In the genomic region with DNA sequence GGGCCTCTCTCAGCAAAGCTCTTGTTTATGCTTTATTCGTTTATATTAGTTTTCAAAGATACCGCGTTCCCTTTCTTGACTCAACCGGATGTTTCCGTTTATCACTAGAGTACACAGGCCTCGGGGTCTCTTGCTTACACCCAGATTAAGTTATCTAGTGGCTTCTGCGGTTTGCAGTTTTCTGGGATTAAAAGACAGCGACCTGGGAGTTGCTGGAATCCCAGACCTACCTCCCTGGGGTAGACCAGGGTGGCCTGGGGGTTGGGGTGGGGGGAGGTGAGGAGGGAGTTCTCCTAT, we compare ENCODE assay signal across 8 mouse cellular contexts. TPM values are rescaled to one million over a fixed set of nuclear protein-coding genes. Genes with fewer than 3 reads are reported as not detected.
DNase-seq lines count a peak whose midpoint lies in the region; ATAC-seq and TF ChIP-seq lines count a peak whose summit lies in the region.

No protein-coding gene starts in this region.

- ATAC-seq in heart, postnatal 0 days (ENCODE audit: insufficient read depth, low read depth), result no peak
- ATAC-seq in midbrain, embryonic 13.5 days, result peak; percentile 15; the same call in 1 of the 2 replicates

- H3K27me3 ChIP-seq in heart, postnatal 0 days (ENCODE audit: control insufficient read depth, insufficient read depth, low read length), result 0 out of 2 replicates have a peak, but pooled peaks cover 3% of the 10 kb centered on the region
- H3K27me3 ChIP-seq in embryonic facial prominence, embryonic 10.5 days (replicated peaks; ENCODE audit: low read depth, poor library complexity, severe bottlenecking), result no peaks in the 10 kb centered on the region
- H3K27me3 ChIP-seq in midbrain, embryonic 13.5 days, result 0 out of 2 replicates have a peak, but pooled peaks cover 5% of the 10 kb centered on the region

- peak overlapping the region; percentile 100 for H3K4me2 ChIP-seq in heart, postnatal 0 days (ENCODE audit: low read depth, low read length)
- H3K4me2 ChIP-seq in midbrain, embryonic 13.5 days (replicated peaks), result peak overlapping the region; percentile 100

- 20% methylated on average over 8 of the region's 8 CpGs for WGBS in heart, postnatal 0 days
- 1% methylated on average over 8 of the region's 8 CpGs for WGBS in embryonic facial prominence, embryonic 10.5 days
- 3% methylated on average over 8 of the region's 8 CpGs for WGBS in midbrain, embryonic 13.5 days

- H3K36me3 ChIP-seq in heart, postnatal 0 days (replicated peaks; ENCODE audit: control insufficient read depth, insufficient read depth, low read length), result no peaks in the 10 kb centered on the region
- H3K36me3 ChIP-seq in embryonic facial prominence, embryonic 10.5 days (replicated peaks), result peaks cover 7% of the 10 kb centered on the region
- no peaks in the 10 kb centered on the region for H3K36me3 ChIP-seq in midbrain, embryonic 13.5 days

- TF ChIP-seq EP300 in heart, postnatal 0 days (IDR thresholded peaks at IDR 0.05; ENCODE audit: low read depth), result no peak

- H3K9me3 ChIP-seq in heart, postnatal 0 days (replicated peaks; ENCODE audit: control insufficient read depth, low read length), result no peaks in the 10 kb centered on the region
- H3K9me3 ChIP-seq in embryonic facial prominence, embryonic 10.5 days, result peaks cover 5% of the 10 kb centered on the region
- peaks cover 5% of the 10 kb centered on the region; the same call in 1 of the 2 replicates for H3K9me3 ChIP-seq in midbrain, embryonic 13.5 days

- H3K27ac ChIP-seq in heart, postnatal 0 days (ENCODE audit: low read depth), result no peak overlapping the region
- peak overlapping the region; percentile 91 for H3K27ac ChIP-seq in embryonic facial prominence, embryonic 10.5 days (replicated peaks)
- no peak overlapping the region for H3K27ac ChIP-seq in midbrain, embryonic 13.5 days

- H3K4me3 ChIP-seq in heart, postnatal 0 days (ENCODE audit: low read depth, low read length), result peak overlapping the region; percentile 94
- peak overlapping the region; percentile 83 for H3K4me3 ChIP-seq in embryonic facial prominence, embryonic 10.5 days
- peak overlapping the region; percentile 76 for H3K4me3 ChIP-seq in midbrain, embryonic 13.5 days (replicated peaks)

- H3K4me1 ChIP-seq in heart, postnatal 0 days (ENCODE audit: control insufficient read depth, insufficient read depth), result peaks cover 3% of the 10 kb centered on the region
- peaks cover 30% of the 10 kb centered on the region for H3K4me1 ChIP-seq in embryonic facial prominence, embryonic 10.5 days
- peaks cover 20% of the 10 kb centered on the region for H3K4me1 ChIP-seq in midbrain, embryonic 13.5 days (replicated peaks)

- TF ChIP-seq CTCF in heart, postnatal 0 days (IDR thresholded peaks at IDR 0.05; ENCODE audit: low read depth), result no peak

- H3K9ac ChIP-seq in heart, postnatal 0 days (replicated peaks; ENCODE audit: low read depth, low read length), result no peak overlapping the region
- H3K9ac ChIP-seq in midbrain, embryonic 13.5 days (replicated peaks), result peak overlapping the region; percentile 77

- no peak for DNase-seq in heart, postnatal 0 days (ENCODE audit: low spot score)
- no peak for DNase-seq in heart, postnatal 10 days
- DNase-seq in embryonic facial prominence, embryonic 10.5 days (ENCODE audit: low spot score), result peak; percentile 27
- peak; percentile 4 for DNase-seq in induced T-regulatory cell, adult 2 months (ENCODE audit: low read depth)
- no peak for DNase-seq in urinary bladder, postnatal 36 days (ENCODE audit: low spot score in 2 of 2)
- DNase-seq in layer of hippocampus, postnatal 10 days (ENCODE audit: low spot score in 2 of 2), result no peak
- DNase-seq in cerebellum, adult 8-10 months, result no peak

- intact Hi-C loops in heart, postnatal 10 days (cut with DNase I), result loop anchor here (2.0 to 5.0 kb wide), 2 partner anchors 39 to 48 kb away; no protein-coding TSS in a partner anchor

RNA-seq across cellular contexts. Expression of gene Adamts3, which starts 0.7 kb away (rescaled TPM):
- total RNA-seq in heart, postnatal 0 days (2014; rRNA removed; ENCODE audit: low replicate concordance), result 7.8 and 8.9 TPM in 2 replicates
- polyA plus RNA-seq in heart, postnatal 0 days (2015; fragmentation: Nextera tagmentation; extraction: Ambion mirVana), result 3.8 and 4.0 TPM in 2 replicates
- total RNA-seq in heart, postnatal 10 days (2021), result 10 to 100 TPM in 1 of 2 experiments, 1 to 10 TPM in 1; 8.3 to 11.1 TPM
- polyA plus RNA-seq in embryonic facial prominence, embryonic 10.5 days (2016; fragmentation: Nextera tagmentation; extraction: Ambion mirVana), result 3.4 and 4.0 TPM in 2 replicates
- polyA plus RNA-seq in midbrain, embryonic 13.5 days (2015; fragmentation: Nextera tagmentation; extraction: Ambion mirVana), result 2.4 and 3.2 TPM in 2 replicates
- 10 to 100 TPM; 59.1 to 61.1 TPM for total RNA-seq in layer of hippocampus, postnatal 10 days (2021)

Comparison
In these comparisons a context has a peak if more than half of its experiments do, and no peak if none do; other contexts are left out.
1. DNase-seq: peak in embryonic facial prominence, embryonic 10.5 days (single experiment) and induced T-regulatory cell, adult 2 months (single experiment); none in heart, postnatal 0 days (single experiment), heart, postnatal 10 days (0 of 2), urinary bladder, postnatal 36 days (0 of 2), layer of hippocampus, postnatal 10 days (0 of 2) and cerebellum, adult 8-10 months (single experiment).
2. Peak in every context shown above with its lines, with median percentiles within 50 percentile points of each other: H3K4me3 ChIP-seq.